ENCODE assay signal across 8 mouse cellular contexts in genomic region chr4:44012376-44013367, GRCm38 (mm10). TPM values are rescaled to one million over a fixed set of nuclear protein-coding genes. Genes with fewer than 3 reads are reported as not detected.
DNase-seq lines count a peak whose midpoint lies in the region; ATAC-seq lines count a peak whose summit lies in the region.

No protein-coding gene starts in this region.

- no peaks in the 10 kb centered on the region for H3K9me3 ChIP-seq in forebrain, embryonic 10.5 days
- no peaks in the 10 kb centered on the region for H3K9me3 ChIP-seq in heart, embryonic 16.5 days (replicated peaks; ENCODE audit: control insufficient read depth, low read length)
- no peaks in the 10 kb centered on the region for H3K9me3 ChIP-seq in liver, embryonic 15.5 days (replicated peaks)
- no peaks in the 10 kb centered on the region for H3K9me3 ChIP-seq in neural tube, embryonic 12.5 days

- DNase-seq in CD8-positive naive resting alpha-beta T cell, adult 2 months (ENCODE audit: low read depth in 2 of 2, low spot score in 2 of 2), result peak; percentile 80 to 84
- peak; percentile 87 for DNase-seq in c-Kit-positive CD71-negative TER-119-negative erythroid progenitor cells, embryonic 14.5 days (ENCODE audit: low read depth)
- peak; percentile 93 for DNase-seq in forebrain, embryonic 10.5 days (ENCODE audit: extremely low spot score, low spot score)
- peak; percentile 94 to 98 for DNase-seq in kidney, postnatal 36 days
- peak; percentile 98 for DNase-seq in telencephalon, adult 2 months (ENCODE audit: low read depth, low spot score)

- H3K4me1 ChIP-seq in forebrain, embryonic 10.5 days, result peaks cover 26% of the 10 kb centered on the region
- peaks cover 18% of the 10 kb centered on the region for H3K4me1 ChIP-seq in heart, embryonic 16.5 days (ENCODE audit: control insufficient read depth, insufficient read depth, low read length)
- peaks cover 56% of the 10 kb centered on the region for H3K4me1 ChIP-seq in liver, embryonic 15.5 days (replicated peaks)
- peaks cover 18% of the 10 kb centered on the region for H3K4me1 ChIP-seq in neural tube, embryonic 12.5 days

- H3K27me3 ChIP-seq in forebrain, embryonic 10.5 days (ENCODE audit: poor library complexity, severe bottlenecking), result no peaks in the 10 kb centered on the region; the same call in 1 of the 2 replicates
- H3K27me3 ChIP-seq in heart, embryonic 16.5 days (ENCODE audit: control insufficient read depth, insufficient read depth, low read length), result no peaks in the 10 kb centered on the region
- H3K27me3 ChIP-seq in liver, embryonic 15.5 days, result no peaks in the 10 kb centered on the region
- no peaks in the 10 kb centered on the region for H3K27me3 ChIP-seq in neural tube, embryonic 12.5 days (replicated peaks)

- peaks cover 26% of the 10 kb centered on the region for H3K36me3 ChIP-seq in forebrain, embryonic 10.5 days (replicated peaks)
- no peaks in the 10 kb centered on the region for H3K36me3 ChIP-seq in heart, embryonic 16.5 days (ENCODE audit: control insufficient read depth, insufficient read depth)
- peaks cover 39% of the 10 kb centered on the region for H3K36me3 ChIP-seq in liver, embryonic 15.5 days (replicated peaks)
- no peaks in the 10 kb centered on the region for H3K36me3 ChIP-seq in neural tube, embryonic 12.5 days

- ATAC-seq in heart, embryonic 16.5 days (replicated peaks; ENCODE audit: extremely low read depth, insufficient read depth, low FRiP score), result peak; percentile 97
- ATAC-seq in liver, embryonic 15.5 days (ENCODE audit: insufficient read depth), result peak; percentile 96
- peak; percentile 99 for ATAC-seq in neural tube, embryonic 12.5 days (ENCODE audit: low FRiP score, low read depth)

- under 1% methylated on average over 77 of the region's 77 CpGs for WGBS in forebrain, embryonic 10.5 days
- under 1% methylated on average over 77 of the region's 77 CpGs for WGBS in heart, embryonic 16.5 days
- under 1% methylated on average over 77 of the region's 77 CpGs for WGBS in liver, embryonic 15.5 days (ENCODE audit: insufficient replicate concordance)
- WGBS in neural tube, embryonic 12.5 days, result under 1% methylated on average over 77 of the region's 77 CpGs

- peak overlapping the region; percentile 89 for H3K27ac ChIP-seq in forebrain, embryonic 10.5 days
- peak overlapping the region; percentile 78 for H3K27ac ChIP-seq in heart, embryonic 16.5 days (ENCODE audit: low read length)
- peak overlapping the region; percentile 91 for H3K27ac ChIP-seq in liver, embryonic 15.5 days (replicated peaks)
- no peak overlapping the region for H3K27ac ChIP-seq in neural tube, embryonic 12.5 days

- H3K4me2 ChIP-seq in heart, embryonic 16.5 days (ENCODE audit: low read depth, low read length), result peak overlapping the region; percentile 89
- peak overlapping the region; percentile 90 for H3K4me2 ChIP-seq in liver, embryonic 15.5 days
- H3K4me2 ChIP-seq in neural tube, embryonic 12.5 days (replicated peaks), result peak overlapping the region; percentile 98

- peak overlapping the region; percentile 84 for H3K9ac ChIP-seq in heart, embryonic 16.5 days (ENCODE audit: low read length)
- peak overlapping the region; percentile 96 for H3K9ac ChIP-seq in liver, embryonic 15.5 days
- peak overlapping the region; percentile 95 for H3K9ac ChIP-seq in neural tube, embryonic 12.5 days

- H3K4me3 ChIP-seq in forebrain, embryonic 10.5 days, result peak overlapping the region; percentile 98
- peak overlapping the region; percentile 88 for H3K4me3 ChIP-seq in heart, embryonic 16.5 days (ENCODE audit: low read length)
- H3K4me3 ChIP-seq in liver, embryonic 15.5 days (replicated peaks), result peak overlapping the region; percentile 99
- H3K4me3 ChIP-seq in neural tube, embryonic 12.5 days, result peak overlapping the region; percentile 99

RNA-seq across cellular contexts. Expression of gene Clta, which starts 8.4 kb away (rescaled TPM):
- polyA plus RNA-seq in forebrain, embryonic 10.5 days (2016; fragmentation: Nextera tagmentation; extraction: Ambion mirVana), result 176 and 179 TPM in 2 replicates
- 134 and 150 TPM in 2 replicates for polyA plus RNA-seq in heart, embryonic 16.5 days (2015; fragmentation: Nextera tagmentation; extraction: Ambion mirVana)
- polyA plus RNA-seq in liver, embryonic 15.5 days (2015; fragmentation: Nextera tagmentation; extraction: Ambion mirVana), result 117 and 119 TPM in 2 replicates
- 277 and 293 TPM in 2 replicates for polyA plus RNA-seq in neural tube, embryonic 12.5 days (2016; fragmentation: Nextera tagmentation; extraction: Ambion mirVana)

RNA-seq across cellular contexts. Expression of gene Ccin, which starts 29.4 kb away (rescaled TPM):
- not detected in 2 replicates for polyA plus RNA-seq in forebrain, embryonic 10.5 days (2016; fragmentation: Nextera tagmentation; extraction: Ambion mirVana)
- polyA plus RNA-seq in heart, embryonic 16.5 days (2015; fragmentation: Nextera tagmentation; extraction: Ambion mirVana), result not detected in 2 replicates
- not detected in 2 replicates for polyA plus RNA-seq in liver, embryonic 15.5 days (2015; fragmentation: Nextera tagmentation; extraction: Ambion mirVana)
- not detected in 2 replicates for polyA plus RNA-seq in neural tube, embryonic 12.5 days (2016; fragmentation: Nextera tagmentation; extraction: Ambion mirVana)

RNA-seq across cellular contexts. Expression of gene Glipr2, which starts 55.5 kb away (rescaled TPM):
- 52.7 and 52.8 TPM in 2 replicates for polyA plus RNA-seq in forebrain, embryonic 10.5 days (2016; fragmentation: Nextera tagmentation; extraction: Ambion mirVana)
- 51.4 and 53.7 TPM in 2 replicates for polyA plus RNA-seq in heart, embryonic 16.5 days (2015; fragmentation: Nextera tagmentation; extraction: Ambion mirVana)
- 51.3 and 56.4 TPM in 2 replicates for polyA plus RNA-seq in liver, embryonic 15.5 days (2015; fragmentation: Nextera tagmentation; extraction: Ambion mirVana)
- 91.0 and 95.7 TPM in 2 replicates for polyA plus RNA-seq in neural tube, embryonic 12.5 days (2016; fragmentation: Nextera tagmentation; extraction: Ambion mirVana)
